15 mouse cellular contexts compared by ENCODE assay signal in genomic region chr5:151020031-151020820, GRCm38 (mm10).
DNase-seq lines count a peak whose midpoint lies in the region; ATAC-seq and TF ChIP-seq lines count a peak whose summit lies in the region.
"Had no signal": no experiment of that assay in that cellular context is flagged by ENCODE, and none has a peak within 500 bp of the region (broad histone marks: within the 10 kb centered on the region; RNA-seq: fewer than 3 reads in every experiment).

No protein-coding gene starts in this region.

- H3K4me1 ChIP-seq in heart, embryonic 15.5 days (replicated peaks): peaks cover 11% of the 10 kb centered on the region
- peaks cover 6% of the 10 kb centered on the region; the same call in 1 of the 2 replicates for H3K4me1 ChIP-seq in liver, postnatal 0 days (ENCODE audit: insufficient read depth)
- H3K4me1 ChIP-seq in liver, embryonic 12.5 days: no peaks in the 10 kb centered on the region

- no peak overlapping the region for H3K27ac ChIP-seq in heart, embryonic 15.5 days
- no peak overlapping the region for H3K27ac ChIP-seq in liver, postnatal 0 days (ENCODE audit: low read depth)
- H3K27ac ChIP-seq in liver, embryonic 12.5 days: no peak overlapping the region
- H3K27ac ChIP-seq: embryonic facial prominence, embryonic 15.5 days; kidney, postnatal 0 days; liver, embryonic 14.5 days; midbrain, embryonic 12.5 days; neural tube, embryonic 13.5 days had no signal

- TF ChIP-seq EP300 in liver, postnatal 0 days (IDR thresholded peaks at IDR 0.05; ENCODE audit: low read depth): no peak

- no peak for TF ChIP-seq POLR2A in brain, embryonic 14.5 days (IDR thresholded peaks at IDR 0.05; ENCODE audit: borderline replicate concordance, extremely low read depth, insufficient read depth, insufficient read length, poor library complexity, severe bottlenecking)

- H3K27me3 ChIP-seq in heart, embryonic 15.5 days: no peaks in the 10 kb centered on the region
- H3K27me3 ChIP-seq in liver, postnatal 0 days (ENCODE audit: insufficient read depth, low read length): no peaks in the 10 kb centered on the region
- no peaks in the 10 kb centered on the region for H3K27me3 ChIP-seq in liver, embryonic 12.5 days (replicated peaks)
- H3K27me3 ChIP-seq: embryonic facial prominence, embryonic 15.5 days; midbrain, embryonic 12.5 days; neural tube, embryonic 13.5 days; Patski had no signal

- no peak for DNase-seq in heart, adult 8-10 months (ENCODE audit: low spot score)
- no peak for DNase-seq in liver, postnatal 0 days
- peak; percentile 6 for DNase-seq in R1 (ENCODE audit: low read depth, low spot score)
- DNase-seq in brain, embryonic 14.5 days (ENCODE audit: low read depth): peak; percentile 39
- no peak for DNase-seq in cerebellum, postnatal 4 days (ENCODE audit: low spot score in 2 of 2)
- DNase-seq: cerebellum, postnatal 36 days had no signal

- TF ChIP-seq CTCF in liver, postnatal 0 days (IDR thresholded peaks at IDR 0.05; ENCODE audit: low read depth): no peak
- TF ChIP-seq CTCF in brain, embryonic 14.5 days (IDR thresholded peaks at IDR 0.05; ENCODE audit: borderline replicate concordance, extremely low read depth, insufficient read depth, insufficient read length): no peak

- H3K4me2 ChIP-seq in heart, embryonic 15.5 days: peak overlapping the region; percentile 26; the same call in 1 of the 2 replicates
- H3K4me2 ChIP-seq in liver, postnatal 0 days (ENCODE audit: low read depth, low read length): peak overlapping the region; percentile 46
- H3K4me2 ChIP-seq in liver, embryonic 12.5 days: no peak overlapping the region
- H3K4me2 ChIP-seq: embryonic facial prominence, embryonic 15.5 days; midbrain, embryonic 12.5 days; neural tube, embryonic 13.5 days had no signal

- no peaks in the 10 kb centered on the region for H3K9me3 ChIP-seq in heart, embryonic 15.5 days (replicated peaks)
- H3K9me3 ChIP-seq in liver, postnatal 0 days (ENCODE audit: low read length): no peaks in the 10 kb centered on the region
- H3K9me3 ChIP-seq in liver, embryonic 12.5 days (replicated peaks): peaks cover under 1% of the 10 kb centered on the region; the same call in 1 of the 2 replicates
- H3K9me3 ChIP-seq: embryonic facial prominence, embryonic 15.5 days; midbrain, embryonic 12.5 days; neural tube, embryonic 13.5 days had no signal

- H3K36me3 ChIP-seq in heart, embryonic 15.5 days: no peaks in the 10 kb centered on the region
- no peaks in the 10 kb centered on the region for H3K36me3 ChIP-seq in liver, postnatal 0 days (replicated peaks; ENCODE audit: insufficient read depth, low read length)
- no peaks in the 10 kb centered on the region for H3K36me3 ChIP-seq in liver, embryonic 12.5 days
- H3K36me3 ChIP-seq: embryonic facial prominence, embryonic 15.5 days; midbrain, embryonic 12.5 days; neural tube, embryonic 13.5 days had no signal

- no peak overlapping the region for H3K4me3 ChIP-seq in heart, embryonic 15.5 days
- H3K4me3 ChIP-seq in liver, postnatal 0 days (ENCODE audit: low read depth, low read length): no peak overlapping the region
- no peak overlapping the region for H3K4me3 ChIP-seq in liver, embryonic 12.5 days
- H3K4me3 ChIP-seq: embryonic facial prominence, embryonic 15.5 days; midbrain, embryonic 12.5 days; neural tube, embryonic 13.5 days had no signal

- WGBS in heart, embryonic 15.5 days: 66% methylated on average over 13 of the region's 13 CpGs
- WGBS in liver, postnatal 0 days (ENCODE audit: insufficient replicate concordance): 71% methylated on average over 13 of the region's 13 CpGs
- 69% methylated on average over 13 of the region's 13 CpGs for WGBS in liver, embryonic 12.5 days (ENCODE audit: insufficient replicate concordance)

- ATAC-seq in heart, embryonic 15.5 days (replicated peaks; ENCODE audit: insufficient number of reproducible peaks, insufficient read depth, low FRiP score, low read depth): no peak
- ATAC-seq in liver, postnatal 0 days: no peak
- no peak for ATAC-seq in liver, embryonic 12.5 days
- ATAC-seq: inflammation-experienced regulatory T-cells, adult 6 months; Patski had no signal

- no peak overlapping the region for H3K9ac ChIP-seq in heart, embryonic 15.5 days
- no peak overlapping the region for H3K9ac ChIP-seq in liver, postnatal 0 days (replicated peaks)
- no peak overlapping the region for H3K9ac ChIP-seq in liver, embryonic 12.5 days
- H3K9ac ChIP-seq: embryonic facial prominence, embryonic 15.5 days; liver, embryonic 14.5 days; midbrain, embryonic 12.5 days; neural tube, embryonic 13.5 days had no signal

Comparison
In these comparisons a context has a peak if more than half of its experiments do, and no peak if none do; other contexts are left out.
1. DNase-seq: peak in R1 (single experiment) and brain, embryonic 14.5 days (single experiment); none in heart, adult 8-10 months (single experiment), liver, postnatal 0 days (single experiment) and cerebellum, postnatal 4 days (0 of 2).